Mouse (Mus musculus): ENCODE results near the gene Gm20388. TPM values are rescaled to one million over a fixed set of nuclear protein-coding genes. Genes with fewer than 3 reads are reported as not detected.
A peak's percentile ranks its signal among the peaks of the same experiment; 100 is the strongest.

The Gm20388 gene
- polyA plus RNA-seq, 1 experiment from 2014 or later: not detected

GRCm38 (mm10) chr8:124275377-124276071 lies 4364.9 kb downstream of the Gm20388 start:
- H3K4me1 ChIP-seq: peaks cover 49% of the 10 kb centered on the region
- peaks cover 8% of the 10 kb centered on the region; the same call in 1 of the 2 replicates for H3K36me3 ChIP-seq
- no peak overlapping the region for H3K4me3 ChIP-seq
- H3K4me2 ChIP-seq: no peak overlapping the region
- no peak overlapping the region for H3K27ac ChIP-seq (replicated peaks)
- no peak overlapping the region for H3K9ac ChIP-seq
- no peaks in the 10 kb centered on the region for H3K27me3 ChIP-seq (replicated peaks)
- H3K9me3 ChIP-seq: no peaks in the 10 kb centered on the region
- no peak for ATAC-seq (ENCODE audit: extremely low read depth, insufficient number of reproducible peaks, low FRiP score, low TSS enrichment)
- WGBS: 83% methylated on average over 10 of the region's 10 CpGs

GRCm38 (mm10) chr8:124277951-124278910 lies 4367.6 kb downstream of the Gm20388 start:
- no peak for ATAC-seq (ENCODE audit: extremely low read depth, insufficient number of reproducible peaks, low FRiP score, low TSS enrichment)
- WGBS: 66% methylated on average over 24 of the region's 24 CpGs
- H3K36me3 ChIP-seq: peaks cover 8% of the 10 kb centered on the region; the same call in 1 of the 2 replicates
- no peak overlapping the region for H3K27ac ChIP-seq (replicated peaks)
- no peak overlapping the region for H3K9ac ChIP-seq
- H3K4me2 ChIP-seq: no peak overlapping the region
- no peaks in the 10 kb centered on the region for H3K9me3 ChIP-seq
- H3K4me1 ChIP-seq: peaks cover 60% of the 10 kb centered on the region
- H3K27me3 ChIP-seq (replicated peaks): no peaks in the 10 kb centered on the region
- H3K4me3 ChIP-seq: no peak overlapping the region

- no peak for ATAC-seq (ENCODE audit: extremely low read depth, insufficient number of reproducible peaks, low FRiP score, low TSS enrichment)
- Histone ChIP-seq H3K9me3 (no peaks in the 10 kb centered on the region), H3K4me2 (no peak overlapping the region), H3K4me1 (peaks cover 60% of the 10 kb centered on the region), H3K4me3 (no peak overlapping the region), H3K36me3 (peaks cover 8% of the 10 kb centered on the region; the same call in 1 of the 2 replicates), H3K27ac (replicated peaks) (no peak overlapping the region), H3K27me3 (replicated peaks) (no peaks in the 10 kb centered on the region), H3K9ac (no peak overlapping the region)
- WGBS: 84% methylated on average over 7 of the region's 7 CpGs
These were observed 4368.5 kb downstream of the Gm20388 start for GRCm38 (mm10) chr8:124278956-124279689.

GRCm38 (mm10) chr8:124279690-124279985 lies 4369.0 kb downstream of the Gm20388 start:
- peaks cover 62% of the 10 kb centered on the region for H3K4me1 ChIP-seq
- ATAC-seq (ENCODE audit: extremely low read depth, insufficient number of reproducible peaks, low FRiP score, low TSS enrichment): no peak

DNA sequence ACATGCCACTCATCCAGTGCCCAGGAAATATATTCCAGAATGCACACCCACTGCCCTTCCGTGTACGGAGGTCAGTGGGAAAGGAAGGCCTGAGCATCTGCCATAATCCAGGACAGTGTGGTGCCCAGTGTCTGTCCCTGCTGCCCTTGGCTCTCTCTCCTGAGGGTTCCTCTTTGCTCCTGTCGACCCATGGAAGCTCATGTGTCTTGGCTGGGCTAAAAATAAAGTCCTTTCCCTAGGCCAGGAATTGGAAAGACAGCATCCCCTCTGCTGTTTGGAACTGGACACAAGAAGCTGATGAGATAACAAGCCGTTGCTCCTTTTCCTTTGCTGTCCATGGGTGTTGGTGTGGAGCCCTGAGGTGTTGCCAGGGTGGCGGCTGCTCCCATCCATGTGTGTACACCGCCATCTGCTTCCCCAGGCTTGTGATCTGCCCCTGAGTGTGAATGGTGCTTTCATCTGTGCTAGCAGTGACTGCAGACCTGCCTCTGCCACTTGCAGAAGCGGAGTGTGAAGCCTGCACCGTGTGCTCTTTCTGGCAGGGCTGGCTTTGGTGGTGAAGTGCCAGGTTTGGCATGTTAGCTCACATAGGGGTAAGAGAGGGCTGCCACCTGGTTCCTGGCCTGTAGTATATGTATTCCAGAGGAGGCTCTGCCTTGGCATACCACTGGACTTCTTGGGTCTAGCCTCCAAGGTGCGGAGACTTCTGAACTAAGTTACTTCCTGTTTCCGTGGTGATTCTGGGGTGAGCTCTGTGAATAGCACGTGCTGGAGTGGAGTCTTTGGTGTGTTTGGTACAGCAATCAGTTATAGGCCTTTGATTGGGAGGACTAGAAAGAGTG lies 4371.3 kb downstream of the Gm20388 start:
- H3K4me1 ChIP-seq: peaks cover 80% of the 10 kb centered on the region
- 41% methylated on average over 11 of the region's 11 CpGs for WGBS
- H3K36me3 ChIP-seq: no peaks in the 10 kb centered on the region
- no peaks in the 10 kb centered on the region for H3K27me3 ChIP-seq (replicated peaks)
- peak overlapping the region; percentile 27 for H3K4me2 ChIP-seq
- no peak overlapping the region for H3K4me3 ChIP-seq
- ATAC-seq (ENCODE audit: extremely low read depth, insufficient number of reproducible peaks, low FRiP score, low TSS enrichment): no peak
- peak overlapping the region; percentile 44 for H3K9ac ChIP-seq
- H3K27ac ChIP-seq (replicated peaks): peak overlapping the region; percentile 81
- H3K9me3 ChIP-seq: no peaks in the 10 kb centered on the region

More at GRCm38 (mm10) chr8:124279690-124279985, 4369.0 kb downstream of the Gm20388 start:
- Histone ChIP-seq H3K4me3 (no peak overlapping the region), H3K9ac (no peak overlapping the region), H3K27ac (replicated peaks) (no peak overlapping the region), H3K9me3 (no peaks in the 10 kb centered on the region), H3K27me3 (replicated peaks) (no peaks in the 10 kb centered on the region), H3K4me2 (no peak overlapping the region), H3K36me3 (peaks cover 8% of the 10 kb centered on the region; the same call in 1 of the 2 replicates)
- WGBS: 94% methylated on average over 5 of the region's 5 CpGs

- H3K36me3 ChIP-seq: no peaks in the 10 kb centered on the region
- H3K4me2 ChIP-seq: no peak overlapping the region
- H3K9ac ChIP-seq: peak overlapping the region; percentile 61
- peaks cover 88% of the 10 kb centered on the region for H3K4me1 ChIP-seq
- no peaks in the 10 kb centered on the region for H3K27me3 ChIP-seq (replicated peaks)
- WGBS: 67% methylated on average over 12 of the region's 12 CpGs
- H3K27ac ChIP-seq (replicated peaks): peak overlapping the region; percentile 81
- ATAC-seq (ENCODE audit: extremely low read depth, insufficient number of reproducible peaks, low FRiP score, low TSS enrichment): no peak
- H3K9me3 ChIP-seq: no peaks in the 10 kb centered on the region
- no peak overlapping the region for H3K4me3 ChIP-seq
These were observed 4372.4 kb downstream of the Gm20388 start for GRCm38 (mm10) chr8:124282878-124283630.

- Histone ChIP-seq H3K9me3 (no peaks in the 10 kb centered on the region), H3K4me3 (no peak overlapping the region), H3K4me1 (peaks cover 91% of the 10 kb centered on the region), H3K4me2 (no peak overlapping the region), H3K9ac (peak overlapping the region; percentile 61), H3K27me3 (replicated peaks) (no peaks in the 10 kb centered on the region), H3K36me3 (no peaks in the 10 kb centered on the region), H3K27ac (replicated peaks) (peak overlapping the region; percentile 81)
- WGBS: 64% methylated on average over 11 of the region's 11 CpGs
- no peak for ATAC-seq (ENCODE audit: extremely low read depth, insufficient number of reproducible peaks, low FRiP score, low TSS enrichment)
These were observed 4373.1 kb downstream of the Gm20388 start for GRCm38 (mm10) chr8:124283644-124284332.

GRCm38 (mm10) chr8:124284333-124284711 lies 4373.7 kb downstream of the Gm20388 start:
- H3K4me3 ChIP-seq: no peak overlapping the region
- peak overlapping the region; percentile 81 for H3K27ac ChIP-seq (replicated peaks)
- no peaks in the 10 kb centered on the region for H3K27me3 ChIP-seq (replicated peaks)
- peak overlapping the region; percentile 61 for H3K9ac ChIP-seq
- H3K36me3 ChIP-seq: no peaks in the 10 kb centered on the region
- H3K4me2 ChIP-seq: no peak overlapping the region
- peaks cover 90% of the 10 kb centered on the region for H3K4me1 ChIP-seq
- H3K9me3 ChIP-seq: no peaks in the 10 kb centered on the region
- ATAC-seq (ENCODE audit: extremely low read depth, insufficient number of reproducible peaks, low FRiP score, low TSS enrichment): no peak
- 45% methylated on average over 6 of the region's 6 CpGs for WGBS

- Histone ChIP-seq H3K9ac (peak overlapping the region; percentile 61), H3K27me3 (replicated peaks) (no peaks in the 10 kb centered on the region), H3K27ac (replicated peaks) (peak overlapping the region; percentile 81), H3K36me3 (no peaks in the 10 kb centered on the region), H3K9me3 (no peaks in the 10 kb centered on the region), H3K4me3 (no peak overlapping the region), H3K4me1 (peaks cover 82% of the 10 kb centered on the region), H3K4me2 (peak overlapping the region; percentile 9; the same call in 1 of the 2 replicates)
- ATAC-seq (ENCODE audit: extremely low read depth, insufficient number of reproducible peaks, low FRiP score, low TSS enrichment): no peak
- 40% methylated on average over 9 of the region's 9 CpGs for WGBS
These were observed 4374.4 kb downstream of the Gm20388 start for GRCm38 (mm10) chr8:124284984-124285576.

Measured in heart, embryonic 13.5 days (tissue).